Mouse (Mus musculus): ENCODE measurements around the gene N4bp2l2. TPM values are rescaled to one million over a fixed set of nuclear protein-coding genes. Genes with fewer than 3 reads are reported as not detected.

N4bp2l2 gene
- polyA plus RNA-seq, 1 experiment, result 20.0 TPM

DNA sequence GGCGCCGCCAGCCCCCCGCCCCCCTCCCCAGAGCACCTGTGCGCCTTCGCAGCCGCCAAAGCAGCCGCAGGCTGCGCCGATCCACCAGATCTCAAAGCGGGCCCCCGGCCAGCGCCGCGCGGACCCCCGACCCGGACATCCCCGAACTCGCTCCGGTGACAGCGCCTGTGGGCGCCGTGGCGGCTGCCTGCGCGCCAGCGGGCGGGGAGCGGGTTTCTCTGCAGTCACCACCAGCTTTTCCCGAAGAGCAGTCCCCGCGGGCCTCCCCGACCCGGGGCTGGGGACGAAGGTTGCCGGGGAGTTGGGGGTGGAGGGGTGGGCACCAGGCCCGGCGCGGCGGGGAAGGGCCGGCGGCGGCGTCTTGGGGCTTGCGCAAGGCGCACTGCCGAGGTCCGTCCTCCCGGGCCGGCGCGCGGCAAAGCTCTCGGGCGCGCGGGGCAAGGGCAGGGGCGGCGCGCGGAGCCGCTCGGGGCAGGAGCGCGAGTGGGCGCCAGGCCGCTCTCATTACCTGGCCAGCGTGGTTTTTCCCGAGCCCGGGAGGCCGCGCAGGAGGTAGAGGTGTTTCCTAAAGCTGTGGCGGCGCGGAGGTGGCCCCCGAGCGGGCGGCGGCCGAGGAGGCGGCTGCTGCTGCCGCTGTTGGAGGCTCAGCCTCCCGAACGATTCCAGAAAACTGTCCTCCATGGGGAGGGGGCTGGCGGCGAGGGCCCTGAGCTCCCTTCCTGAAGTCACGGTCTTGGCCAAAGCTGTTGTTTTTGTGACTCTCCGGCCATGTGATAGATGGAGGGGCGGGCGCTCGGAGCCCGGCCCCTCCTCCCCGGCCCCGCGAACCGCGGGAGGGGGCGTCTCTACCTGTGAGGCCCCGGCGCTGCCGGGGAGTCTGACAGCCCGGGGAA lies 72.0 kb downstream of the N4bp2l2 start:
- Histone ChIP-seq H3K4me3 (ENCODE audit: control insufficient read depth, low read depth, low read length) (peak overlapping the region; percentile 86), H3K4me1 (ENCODE audit: control insufficient read depth, insufficient read depth, low read length) (peaks cover 10% of the 10 kb centered on the region), H3K27me3 (ENCODE audit: control insufficient read depth, insufficient read depth, low read length) (no peaks in the 10 kb centered on the region), H3K27ac (ENCODE audit: control insufficient read depth, insufficient read depth, low read depth, low read length) (peak overlapping the region; percentile 59), H3K36me3 (ENCODE audit: control insufficient read depth, insufficient read depth, low read length) (no peaks in the 10 kb centered on the region)
- TF ChIP-seq POLR2A (IDR thresholded peaks at IDR 0.05; ENCODE audit: control insufficient read depth, low read depth, low read length) (peak; percentile 49; the same call in 1 of the 2 replicates), CTCF (IDR thresholded peaks at IDR 0.05; ENCODE audit: control insufficient read depth, insufficient read depth, insufficient replicate concordance, low read depth, low read length) (no peak)

DNA sequence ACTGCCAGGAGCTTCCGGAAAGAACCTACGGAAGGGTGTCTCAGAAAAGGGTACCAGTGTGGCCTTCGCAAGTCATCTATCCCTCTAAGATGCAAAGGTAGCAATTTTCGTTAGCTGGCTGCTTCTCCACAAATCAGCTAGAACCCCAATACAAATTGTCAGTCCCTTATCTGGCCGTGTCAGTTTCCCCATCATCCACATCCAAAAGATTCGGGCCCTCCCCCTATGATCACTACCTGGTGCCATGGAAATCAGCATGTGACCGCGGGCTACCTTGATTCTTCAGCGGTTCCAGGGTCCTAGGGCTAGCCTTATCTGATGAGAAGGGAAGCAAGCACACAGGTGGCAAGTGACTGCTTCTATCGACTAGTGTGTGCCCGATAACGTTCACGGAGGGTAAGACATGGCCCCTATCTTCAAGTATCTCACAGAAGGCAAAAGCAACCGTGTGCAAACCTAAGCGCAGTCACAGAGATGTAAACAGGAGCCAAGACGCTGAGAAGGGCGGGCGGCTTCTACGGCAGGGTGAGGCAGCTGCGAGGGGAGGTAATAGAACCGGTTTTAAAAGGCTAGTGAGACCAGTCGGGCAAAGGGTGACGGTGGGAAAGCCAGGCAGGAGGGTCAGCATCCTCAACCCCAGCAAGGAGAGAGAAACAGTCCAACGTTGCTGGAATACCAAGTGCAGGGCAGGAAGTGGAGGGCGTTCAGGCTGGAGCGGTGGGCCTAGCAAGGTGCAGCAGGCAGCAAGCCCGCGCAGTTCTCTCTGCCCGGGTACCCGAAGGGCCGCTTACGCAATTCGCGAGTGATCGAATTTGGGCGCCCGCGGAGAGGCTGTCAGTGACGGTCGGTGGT lies 72.9 kb downstream of the N4bp2l2 start:
- Histone ChIP-seq H3K4me1 (ENCODE audit: control insufficient read depth, insufficient read depth, low read length) (peaks cover 8% of the 10 kb centered on the region), H3K27ac (ENCODE audit: control insufficient read depth, insufficient read depth, low read depth, low read length) (no peak overlapping the region), H3K27me3 (ENCODE audit: control insufficient read depth, insufficient read depth, low read length) (no peaks in the 10 kb centered on the region), H3K36me3 (ENCODE audit: control insufficient read depth, insufficient read depth, low read length) (no peaks in the 10 kb centered on the region), H3K4me3 (ENCODE audit: control insufficient read depth, low read depth, low read length) (peak overlapping the region; percentile 86)
- TF ChIP-seq CTCF (IDR thresholded peaks at IDR 0.05; ENCODE audit: control insufficient read depth, insufficient read depth, insufficient replicate concordance, low read depth, low read length) (no peak), POLR2A (IDR thresholded peaks at IDR 0.05; ENCODE audit: control insufficient read depth, low read depth, low read length) (no peak)

DNA sequence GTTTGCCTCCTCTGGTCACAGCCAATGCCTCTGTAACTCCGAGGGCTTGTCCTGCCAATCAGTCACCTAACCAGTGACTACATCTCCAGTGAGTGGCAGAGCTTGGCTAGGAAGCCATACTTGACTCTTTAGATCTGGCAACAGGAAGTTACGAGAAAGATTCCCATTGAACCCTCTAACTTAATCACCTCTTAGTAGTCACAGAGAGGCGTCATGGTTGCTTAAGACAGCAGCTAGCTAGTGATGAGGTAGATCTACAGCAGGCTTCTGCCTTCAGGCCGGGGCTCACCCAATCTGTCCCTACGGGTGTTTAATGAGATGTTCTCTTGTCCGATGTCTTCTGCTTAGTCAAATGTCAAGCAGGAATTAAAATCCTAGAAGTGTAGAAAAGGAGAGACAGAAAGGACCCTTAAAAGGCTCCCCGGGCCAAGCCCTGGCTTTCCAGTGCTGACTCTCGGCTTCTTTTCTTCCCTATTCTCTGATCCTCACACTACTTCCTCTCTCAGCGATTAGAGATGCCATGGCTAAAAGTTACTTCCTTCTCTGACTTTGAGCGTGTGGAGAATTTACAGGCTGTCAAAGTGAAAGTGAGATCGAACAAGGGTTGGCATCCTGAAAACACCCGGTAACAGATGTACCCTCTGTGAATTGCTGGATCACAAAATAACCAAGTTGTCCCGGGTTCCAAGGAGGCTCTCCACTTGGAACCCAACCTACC lies 73.6 kb downstream of the N4bp2l2 start:
- H3K4me1 ChIP-seq (ENCODE audit: control insufficient read depth, insufficient read depth, low read length), result peaks cover 8% of the 10 kb centered on the region
- no peak for TF ChIP-seq CTCF (IDR thresholded peaks at IDR 0.05; ENCODE audit: control insufficient read depth, insufficient read depth, insufficient replicate concordance, low read depth, low read length)
- TF ChIP-seq POLR2A (IDR thresholded peaks at IDR 0.05; ENCODE audit: control insufficient read depth, low read depth, low read length), result no peak
- H3K36me3 ChIP-seq (ENCODE audit: control insufficient read depth, insufficient read depth, low read length), result no peaks in the 10 kb centered on the region
- no peaks in the 10 kb centered on the region for H3K27me3 ChIP-seq (ENCODE audit: control insufficient read depth, insufficient read depth, low read length)
- no peak overlapping the region for H3K4me3 ChIP-seq (ENCODE audit: control insufficient read depth, low read depth, low read length)
- H3K27ac ChIP-seq (ENCODE audit: control insufficient read depth, insufficient read depth, low read depth, low read length), result no peak overlapping the region

DNA sequence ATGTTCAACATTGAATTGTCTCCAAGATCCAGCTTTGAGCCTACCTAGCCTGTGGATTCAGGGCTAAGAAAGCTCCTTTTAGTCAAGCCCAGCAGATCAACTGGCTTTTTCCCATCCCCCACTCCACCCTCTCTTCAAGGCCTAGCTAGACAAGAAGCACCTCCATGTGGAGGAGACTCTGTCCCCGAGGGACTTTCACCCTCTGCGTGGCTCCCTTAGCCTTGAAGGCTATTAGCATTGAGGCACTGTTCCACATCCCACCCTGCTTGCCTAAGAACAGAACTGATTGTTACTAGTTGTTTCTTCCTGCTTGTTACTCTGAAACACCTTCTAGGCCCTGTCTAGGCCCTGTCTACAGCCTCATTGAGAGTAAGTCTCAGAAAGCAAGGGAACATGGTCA lies 76.0 kb downstream of the N4bp2l2 start:
- TF ChIP-seq CTCF (IDR thresholded peaks at IDR 0.05; ENCODE audit: control insufficient read depth, insufficient read depth, insufficient replicate concordance, low read depth, low read length) (no peak), POLR2A (IDR thresholded peaks at IDR 0.05; ENCODE audit: control insufficient read depth, low read depth, low read length) (no peak)
- peaks cover 5% of the 10 kb centered on the region for H3K4me1 ChIP-seq (ENCODE audit: control insufficient read depth, insufficient read depth, low read length)
- no peaks in the 10 kb centered on the region for H3K36me3 ChIP-seq (ENCODE audit: control insufficient read depth, insufficient read depth, low read length)
- H3K27me3 ChIP-seq (ENCODE audit: control insufficient read depth, insufficient read depth, low read length), result no peaks in the 10 kb centered on the region
- no peak overlapping the region for H3K27ac ChIP-seq (ENCODE audit: control insufficient read depth, insufficient read depth, low read depth, low read length)
- H3K4me3 ChIP-seq (ENCODE audit: control insufficient read depth, low read depth, low read length), result no peak overlapping the region

DNA sequence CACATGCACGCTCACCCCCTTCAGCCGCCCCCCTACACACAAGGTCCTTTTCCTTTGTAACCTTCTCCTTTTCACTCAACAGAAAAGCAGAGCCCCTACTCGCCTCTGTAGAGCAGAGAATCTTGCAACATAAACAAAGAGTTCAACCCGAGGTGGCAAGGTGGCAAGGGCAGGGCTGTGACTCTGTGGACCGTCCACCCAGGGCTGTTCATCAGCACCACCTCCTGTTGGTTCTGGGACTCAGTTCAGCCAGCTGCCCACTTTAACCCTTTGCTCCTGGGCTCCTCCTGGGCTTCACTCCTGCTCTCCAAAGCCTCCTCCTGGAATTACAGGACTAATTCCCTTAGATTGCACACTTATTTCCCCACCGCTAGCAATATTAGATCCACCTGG lies 81.7 kb downstream of the N4bp2l2 start:
- H3K4me3 ChIP-seq (ENCODE audit: control insufficient read depth, low read depth, low read length), result no peak overlapping the region
- H3K27me3 ChIP-seq (ENCODE audit: control insufficient read depth, insufficient read depth, low read length), result no peaks in the 10 kb centered on the region
- TF ChIP-seq CTCF (IDR thresholded peaks at IDR 0.05; ENCODE audit: control insufficient read depth, insufficient read depth, insufficient replicate concordance, low read depth, low read length) (no peak), POLR2A (IDR thresholded peaks at IDR 0.05; ENCODE audit: control insufficient read depth, low read depth, low read length) (no peak)
- no peak overlapping the region for H3K27ac ChIP-seq (ENCODE audit: control insufficient read depth, insufficient read depth, low read depth, low read length)
- H3K4me1 ChIP-seq (ENCODE audit: control insufficient read depth, insufficient read depth, low read length), result peaks cover 2% of the 10 kb centered on the region
- no peaks in the 10 kb centered on the region for H3K36me3 ChIP-seq (ENCODE audit: control insufficient read depth, insufficient read depth, low read length)

DNA sequence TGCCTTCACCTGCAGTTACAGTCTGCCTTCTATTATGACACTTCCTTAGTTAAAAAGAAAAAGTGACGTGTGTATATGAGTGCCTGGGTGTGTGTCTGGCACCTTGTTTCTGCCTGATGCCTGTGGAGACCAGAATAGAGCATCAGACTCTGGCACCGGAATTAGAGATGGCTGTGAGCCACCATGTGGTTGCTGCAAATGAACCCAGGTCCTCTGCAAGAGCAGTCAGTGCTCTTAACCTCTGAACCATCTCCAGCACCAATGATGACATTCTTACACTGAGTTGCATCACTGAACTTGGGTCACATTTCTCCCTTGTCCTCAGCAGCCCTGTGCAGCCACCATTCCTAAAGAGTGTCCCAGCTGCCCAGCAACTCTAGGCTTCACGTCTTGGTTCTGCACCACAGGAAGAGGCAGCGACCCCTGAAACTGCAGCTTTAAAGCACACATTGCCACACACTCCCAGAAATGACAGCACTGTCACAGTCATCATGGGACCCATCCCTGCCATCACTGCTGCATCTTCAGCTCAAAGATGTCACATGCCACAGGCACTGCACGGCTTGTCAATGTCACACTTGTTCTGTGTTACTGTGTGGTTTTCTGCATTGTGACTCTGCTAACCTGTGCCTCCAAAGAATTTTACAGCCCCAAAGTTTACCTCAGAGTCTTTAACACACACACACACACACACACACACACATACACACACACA lies 82.2 kb downstream of the N4bp2l2 start:
- H3K27ac ChIP-seq (ENCODE audit: control insufficient read depth, insufficient read depth, low read depth, low read length), result no peak overlapping the region
- no peaks in the 10 kb centered on the region for H3K27me3 ChIP-seq (ENCODE audit: control insufficient read depth, insufficient read depth, low read length)
- H3K36me3 ChIP-seq (ENCODE audit: control insufficient read depth, insufficient read depth, low read length), result no peaks in the 10 kb centered on the region
- H3K4me3 ChIP-seq (ENCODE audit: control insufficient read depth, low read depth, low read length), result no peak overlapping the region
- TF ChIP-seq POLR2A (IDR thresholded peaks at IDR 0.05; ENCODE audit: control insufficient read depth, low read depth, low read length), result no peak
- TF ChIP-seq CTCF (IDR thresholded peaks at IDR 0.05; ENCODE audit: control insufficient read depth, insufficient read depth, insufficient replicate concordance, low read depth, low read length), result no peak
- peaks cover 2% of the 10 kb centered on the region for H3K4me1 ChIP-seq (ENCODE audit: control insufficient read depth, insufficient read depth, low read length)
